Mouse (Mus musculus) ES-Bruce4 (cell line): ENCODE results near the gene Palb2. TPM values are rescaled to one million over a fixed set of nuclear protein-coding genes. Genes with fewer than 3 reads are reported as not detected.

ENCODE experiments used
- H3K27ac ChIP-seq: 2 replicates; pipeline ENCODE4 v1.5.1; 2012; ENCODE audit warnings: low read length, inconsistent platforms; ENCODE audit not compliant: insufficient read depth
- H3K27me3 ChIP-seq: 2 replicates; pipeline ENCODE4 v1.6.1; 2012; ENCODE audit warnings: mild to moderate bottlenecking, low read length, inconsistent platforms; ENCODE audit not compliant: control insufficient read depth, poor library complexity, insufficient read depth, severe bottlenecking
- H3K36me3 ChIP-seq: 2 replicates; pipeline ENCODE4 v1.6.1; 2012; ENCODE audit warnings: inconsistent platforms, mild to moderate bottlenecking, low read length, moderate library complexity; ENCODE audit not compliant: control insufficient read depth, poor library complexity, insufficient read depth, severe bottlenecking
- H3K4me1 ChIP-seq: one replicate; pipeline ENCODE4 v1.8.1; 2011; ENCODE audit warnings: low read length; ENCODE audit not compliant: control insufficient read depth, insufficient read depth
- H3K4me3 ChIP-seq: 2 replicates; pipeline ENCODE4 v1.5.1; 2011; ENCODE audit warnings: low read depth, mild to moderate bottlenecking, low read length
- H3K9ac ChIP-seq: 2 replicates; pipeline ENCODE4 v1.6.1; 2012; ENCODE audit warnings: low read depth, mild to moderate bottlenecking, inconsistent platforms; ENCODE audit not compliant: poor library complexity, severe bottlenecking
- H3K9me3 ChIP-seq: replicated peaks from 2 replicates; pipeline ENCODE4 v1.6.1; 2012; ENCODE audit warnings: mild to moderate bottlenecking, low read length, inconsistent platforms; ENCODE audit not compliant: control insufficient read depth, poor library complexity, insufficient read depth, severe bottlenecking
- CTCF ChIP-seq: IDR thresholded peaks from one replicate; pipeline ENCODE4 v1.8.1; 2011; ENCODE audit warnings: low read depth, low read length
- EP300 ChIP-seq: IDR thresholded peaks from 2 replicates; pipeline ENCODE4 v1.6.1; 2011; ENCODE audit warnings: low read depth, low read length; ENCODE audit not compliant: insufficient read depth
- POLR2A ChIP-seq: IDR thresholded peaks from one replicate; pipeline ENCODE4 v1.8.1; 2011; ENCODE audit warnings: low read length; ENCODE audit not compliant: insufficient read depth
- polyA plus RNA-seq: library from polyadenylated mRNA; stranded (reverse); fragments of >200 nt; gene quantifications from 2 replicates; pipeline ENCODE4 v1.2.4, GENCODE M21; 2011; ENCODE audit warnings: low read depth; ENCODE audit not compliant: missing spikeins, insufficient read depth, insufficient read length

The Palb2 gene
- polyA plus RNA-seq, 1 experiment = 32.0 TPM

DNA sequence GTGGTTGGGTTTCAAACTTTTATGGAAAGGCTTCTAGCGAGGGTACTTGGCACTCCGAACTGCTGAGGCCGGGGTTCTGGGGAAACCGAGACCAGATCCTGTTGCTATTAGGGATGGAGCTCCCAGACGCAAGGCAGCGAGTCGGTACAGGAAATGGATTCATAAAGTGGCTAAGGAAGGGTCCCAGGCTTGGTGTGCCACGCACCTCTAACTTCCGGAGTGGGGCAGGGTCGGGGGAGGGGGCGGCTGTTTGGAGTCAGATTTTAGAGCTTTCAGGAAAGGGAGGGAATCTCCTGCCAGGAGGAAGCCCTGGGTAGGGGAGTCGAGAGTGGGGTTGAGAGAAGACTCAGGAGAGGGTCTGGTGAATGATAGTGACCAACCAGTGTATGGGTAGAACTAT is 27.3 kb upstream of the Palb2 start:
- Histone ChIP-seq H3K27ac (no peak overlapping the region), H3K9me3 (no peaks in the 10 kb centered on the region), H3K4me1 (no peaks in the 10 kb centered on the region), H3K36me3 (peaks cover 41% of the 10 kb centered on the region), H3K9ac (peak overlapping the region; percentile 82), H3K4me3 (peak overlapping the region; percentile 98), H3K27me3 (no peaks in the 10 kb centered on the region)
- TF ChIP-seq EP300 = no peak
- TF ChIP-seq POLR2A = no peak
- TF ChIP-seq CTCF = no peak

DNA sequence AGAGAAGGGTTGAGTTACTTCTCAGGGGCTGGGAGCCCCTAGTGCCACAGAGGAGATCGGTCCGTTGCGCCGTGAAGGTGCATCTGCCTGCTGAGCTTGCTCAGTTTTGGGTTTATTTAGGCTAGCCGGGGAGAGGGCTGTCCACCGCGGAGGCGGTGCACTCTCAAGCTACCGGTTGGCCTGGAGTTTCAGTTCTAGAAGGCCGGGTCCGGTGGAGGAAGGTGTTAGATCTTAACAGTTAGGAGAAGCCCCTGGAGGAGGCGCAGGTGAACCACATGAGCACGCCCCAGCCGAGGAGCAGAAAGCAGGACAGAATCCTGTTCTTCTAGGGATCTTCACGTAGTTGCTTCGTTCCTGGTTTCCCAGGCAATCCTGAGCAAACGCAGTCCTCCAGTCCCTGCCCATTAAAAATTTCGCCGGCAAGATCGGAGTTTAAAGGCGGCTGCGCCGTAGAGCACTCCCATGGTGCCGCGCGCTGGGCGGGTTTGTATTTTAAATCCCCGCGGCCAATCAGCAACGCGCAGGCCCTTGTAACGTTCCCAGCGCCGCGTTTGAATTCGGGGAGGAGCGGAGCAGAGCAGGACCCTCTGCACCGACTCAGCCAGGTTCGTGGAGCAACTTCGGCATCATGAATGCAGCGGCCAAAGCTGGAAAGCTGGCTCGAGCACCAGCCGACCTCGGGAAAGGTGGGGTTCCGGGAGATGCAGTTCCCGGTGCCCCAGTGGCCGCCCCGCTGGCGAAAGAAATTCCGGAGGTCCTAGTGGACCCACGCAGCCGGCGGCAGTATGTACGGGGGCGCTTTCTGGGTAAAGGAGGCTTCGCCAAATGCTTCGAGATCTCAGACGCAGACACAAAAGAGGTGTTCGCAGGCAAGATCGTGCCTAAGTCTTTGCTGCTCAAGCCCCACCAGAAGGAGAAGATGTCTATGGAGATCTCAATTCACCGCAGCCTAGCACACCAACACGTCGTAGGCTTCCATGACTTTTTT is 26.4 kb upstream of the Palb2 start, which contains the start of gene Plk1:
TSS of gene Plk1 (plus strand) at position 525 of the 988 bp plus-strand sequence.
- Histone ChIP-seq H3K9ac (peak within 1 kb of the TSS; percentile 82), H3K4me1 (no peaks in the 10 kb centered on the region), H3K27ac (peak within 1 kb of the TSS; percentile 86), H3K36me3 (peaks cover 34% of the 10 kb centered on the region), H3K9me3 (no peaks in the 10 kb centered on the region), H3K4me3 (peak within 1 kb of the TSS; percentile 98), H3K27me3 (no peaks in the 10 kb centered on the region)
- no peak for TF ChIP-seq CTCF
- 0 out of 2 replicates have a peak, but pooled peaks have one; percentile 8 for TF ChIP-seq EP300
- TF ChIP-seq POLR2A = peak; percentile 24

DNA sequence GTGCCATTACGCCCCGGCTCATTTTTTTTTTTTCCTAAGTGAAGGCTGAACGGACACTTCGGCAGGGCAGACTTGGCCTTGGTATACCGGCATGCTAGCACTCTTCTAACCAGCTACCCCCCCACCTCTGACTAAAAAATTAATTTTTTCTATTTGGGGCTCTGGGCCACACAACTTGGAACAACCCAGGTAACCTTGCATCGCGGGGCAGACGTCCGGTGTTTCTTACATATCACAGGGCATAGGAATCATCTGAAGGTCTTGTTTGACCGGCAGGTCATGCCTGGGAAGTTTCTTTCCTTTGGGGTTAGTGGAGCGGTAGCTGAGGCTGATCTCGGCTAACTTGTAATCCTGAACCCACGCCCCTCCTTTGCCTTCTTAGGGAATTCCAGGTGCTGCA is 25.7 kb upstream of the Palb2 start:
- TF ChIP-seq EP300 (no peak), POLR2A (no peak), CTCF (no peak)

DNA sequence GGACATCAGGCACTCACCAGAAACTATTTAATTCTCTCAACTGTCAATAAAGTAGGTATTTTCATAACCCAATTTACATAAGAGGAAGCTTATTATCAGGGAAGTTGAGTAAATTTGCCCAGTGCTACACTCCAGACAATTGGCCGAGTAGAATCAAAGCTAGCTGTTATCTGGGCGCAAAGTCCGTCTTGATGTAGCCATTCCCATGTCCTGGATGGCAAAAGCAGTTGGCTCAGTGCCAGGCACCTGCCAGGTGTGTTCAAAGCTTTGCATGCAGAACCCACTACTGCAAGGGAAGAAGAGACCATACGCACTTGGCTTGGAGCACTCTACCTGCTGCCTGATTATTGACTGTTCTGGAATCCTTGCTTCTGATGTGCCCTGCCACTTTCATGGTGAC is 19.7 kb upstream of the Palb2 start:
- no peaks in the 10 kb centered on the region for H3K27me3 ChIP-seq
- H3K27ac ChIP-seq = no peak overlapping the region
- no peak overlapping the region for H3K4me3 ChIP-seq
- no peak for TF ChIP-seq EP300
- no peak for TF ChIP-seq CTCF
- TF ChIP-seq POLR2A = no peak
- H3K9me3 ChIP-seq = no peaks in the 10 kb centered on the region
- peaks cover 12% of the 10 kb centered on the region for H3K36me3 ChIP-seq
- no peaks in the 10 kb centered on the region for H3K4me1 ChIP-seq
- no peak overlapping the region for H3K9ac ChIP-seq

More for the DNA sequence above, 25.7 kb upstream of the Palb2 start:
- Histone ChIP-seq H3K4me3 (peak overlapping the region; percentile 89), H3K9me3 (no peaks in the 10 kb centered on the region), H3K27ac (peak overlapping the region; percentile 86), H3K4me1 (no peaks in the 10 kb centered on the region), H3K9ac (peak overlapping the region; percentile 82), H3K36me3 (peaks cover 28% of the 10 kb centered on the region), H3K27me3 (no peaks in the 10 kb centered on the region)

DNA sequence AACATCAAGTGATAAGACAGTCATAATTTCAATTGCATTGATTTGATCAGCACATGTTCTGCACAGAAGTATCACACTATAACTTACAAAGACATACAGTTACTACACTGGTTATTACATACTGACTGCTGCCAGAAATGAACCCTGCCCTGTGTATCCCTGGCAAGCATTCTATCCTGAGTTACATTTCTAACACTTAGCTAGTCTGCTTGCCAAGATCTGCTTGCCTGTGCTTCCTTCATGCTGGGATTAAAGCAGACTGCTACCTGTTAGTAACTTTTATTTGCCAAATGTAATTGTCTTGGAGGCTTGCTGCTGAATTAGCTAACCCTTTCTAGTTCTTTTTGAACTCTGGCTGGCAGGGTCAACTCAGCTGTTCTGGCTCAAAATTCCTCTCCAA is 8.2 kb upstream of the Palb2 start:
- TF ChIP-seq CTCF (no peak), EP300 (no peak), POLR2A (no peak)
- no peak overlapping the region for H3K9ac ChIP-seq
- H3K27ac ChIP-seq = no peak overlapping the region
- no peaks in the 10 kb centered on the region for H3K4me1 ChIP-seq
- H3K36me3 ChIP-seq = peaks cover 38% of the 10 kb centered on the region
- no peaks in the 10 kb centered on the region for H3K9me3 ChIP-seq
- no peaks in the 10 kb centered on the region for H3K27me3 ChIP-seq
- H3K4me3 ChIP-seq = no peak overlapping the region

DNA sequence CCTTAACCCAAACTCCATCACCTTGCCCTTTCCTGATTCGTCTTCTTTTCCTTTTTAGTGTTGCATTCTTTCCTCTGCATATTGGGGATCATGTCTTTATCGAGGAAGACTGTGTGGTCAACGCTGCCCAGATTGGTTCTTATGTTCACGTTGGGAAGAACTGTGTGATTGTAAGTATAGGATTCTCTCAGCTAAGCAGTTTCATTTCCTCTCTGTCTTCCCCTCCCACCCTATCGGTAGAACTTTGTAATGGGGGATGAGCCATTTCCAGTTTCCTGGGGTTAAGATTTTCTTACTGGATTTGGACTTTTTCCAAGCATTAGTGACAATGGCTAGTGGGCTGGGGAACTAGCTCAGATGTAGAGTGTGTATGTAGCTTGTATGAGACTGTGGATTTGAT is 5.4 kb upstream of the Palb2 start:
- no peak overlapping the region for H3K27ac ChIP-seq
- H3K4me3 ChIP-seq = no peak overlapping the region
- peaks cover 28% of the 10 kb centered on the region for H3K36me3 ChIP-seq
- H3K4me1 ChIP-seq = no peaks in the 10 kb centered on the region
- H3K9me3 ChIP-seq = no peaks in the 10 kb centered on the region
- TF ChIP-seq CTCF (no peak), POLR2A (no peak), EP300 (no peak)
- no peaks in the 10 kb centered on the region for H3K27me3 ChIP-seq
- no peak overlapping the region for H3K9ac ChIP-seq
